In the genomic region with DNA sequence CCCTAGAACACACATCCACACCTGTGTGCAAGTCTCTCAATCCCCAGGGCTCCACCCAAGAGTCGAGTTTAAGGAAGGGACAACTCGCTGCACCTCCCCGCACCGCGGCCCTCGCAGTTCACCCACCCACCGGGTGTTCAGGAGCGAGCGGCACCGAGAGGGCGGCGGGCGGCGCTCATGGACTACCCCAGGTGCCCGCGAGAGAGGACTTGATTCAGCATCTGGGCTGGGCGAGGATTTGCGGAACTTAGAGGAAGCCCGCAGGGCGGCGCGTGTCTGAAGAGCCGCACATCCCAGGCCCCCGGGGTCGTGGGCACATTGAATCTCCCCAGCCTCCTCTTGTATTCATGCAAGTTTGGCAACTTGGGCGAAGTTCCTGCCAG, we compare ENCODE assay signal across 8 mouse cellular contexts. TPM values are rescaled to one million over a fixed set of nuclear protein-coding genes. Genes with fewer than 3 reads are reported as not detected.
DNase-seq lines count a peak whose midpoint lies in the region; ATAC-seq and TF ChIP-seq lines count a peak whose summit lies in the region.

No protein-coding gene starts in this region.

- H3K9ac ChIP-seq in embryonic facial prominence, embryonic 13.5 days, result peak overlapping the region; percentile 84
- peak overlapping the region; percentile 92 for H3K9ac ChIP-seq in heart, embryonic 15.5 days
- peak overlapping the region; percentile 94 for H3K9ac ChIP-seq in lung, postnatal 0 days (replicated peaks; ENCODE audit: low read depth)

- no peaks in the 10 kb centered on the region for H3K9me3 ChIP-seq in embryonic facial prominence, embryonic 13.5 days
- H3K9me3 ChIP-seq in heart, embryonic 15.5 days (replicated peaks), result no peaks in the 10 kb centered on the region
- no peaks in the 10 kb centered on the region for H3K9me3 ChIP-seq in lung, postnatal 0 days (ENCODE audit: low read length)

- TF ChIP-seq EP300 in lung, postnatal 0 days (IDR thresholded peaks at IDR 0.05), result no peak

- DNase-seq in 416B (ENCODE audit: low read depth), result peak; percentile 79
- DNase-seq in NIH3T3 (ENCODE audit: low read depth), result peak; percentile 87
- peak; percentile 82 for DNase-seq in kidney, postnatal 14 days
- DNase-seq in lung, postnatal 0 days (ENCODE audit: low spot score), result peak; percentile 82
- DNase-seq in ovary, adult 18-20 months (ENCODE audit: low spot score), result peak; percentile 23
- DNase-seq in thymus, postnatal 14 days, result peak; percentile 81

- TF ChIP-seq CTCF in lung, postnatal 0 days (IDR thresholded peaks at IDR 0.05), result peak; percentile 57

- no peaks in the 10 kb centered on the region for H3K27me3 ChIP-seq in embryonic facial prominence, embryonic 13.5 days
- no peaks in the 10 kb centered on the region for H3K27me3 ChIP-seq in heart, embryonic 15.5 days
- H3K27me3 ChIP-seq in lung, postnatal 0 days (replicated peaks; ENCODE audit: insufficient read depth, low read length), result no peaks in the 10 kb centered on the region

- H3K4me3 ChIP-seq in embryonic facial prominence, embryonic 13.5 days, result peak overlapping the region; percentile 89
- peak overlapping the region; percentile 86 for H3K4me3 ChIP-seq in heart, embryonic 15.5 days
- peak overlapping the region; percentile 94 for H3K4me3 ChIP-seq in lung, postnatal 0 days (ENCODE audit: low read depth, low read length)

- H3K27ac ChIP-seq in embryonic facial prominence, embryonic 13.5 days, result peak overlapping the region; percentile 94
- peak overlapping the region; percentile 93 for H3K27ac ChIP-seq in heart, embryonic 15.5 days
- peak overlapping the region; percentile 99 for H3K27ac ChIP-seq in lung, postnatal 0 days (ENCODE audit: low read length)

- peak overlapping the region; percentile 92 for H3K4me2 ChIP-seq in embryonic facial prominence, embryonic 13.5 days
- peak overlapping the region; percentile 74 for H3K4me2 ChIP-seq in heart, embryonic 15.5 days
- peak overlapping the region; percentile 95 for H3K4me2 ChIP-seq in lung, postnatal 0 days (replicated peaks; ENCODE audit: low read depth, low read length)

- peak; percentile 62 for ATAC-seq in embryonic facial prominence, embryonic 13.5 days (ENCODE audit: insufficient number of reproducible peaks, insufficient read depth, low FRiP score, low TSS enrichment, low read depth)
- peak; percentile 67 for ATAC-seq in heart, embryonic 15.5 days (replicated peaks; ENCODE audit: insufficient number of reproducible peaks, insufficient read depth, low FRiP score, low read depth)
- ATAC-seq in lung, postnatal 0 days, result peak; percentile 43

- peaks cover 54% of the 10 kb centered on the region for H3K4me1 ChIP-seq in embryonic facial prominence, embryonic 13.5 days
- peaks cover 41% of the 10 kb centered on the region for H3K4me1 ChIP-seq in heart, embryonic 15.5 days (replicated peaks)
- peaks cover 18% of the 10 kb centered on the region; the same call in 1 of the 2 replicates for H3K4me1 ChIP-seq in lung, postnatal 0 days (ENCODE audit: insufficient read depth, low read depth, low read length)

- no peaks in the 10 kb centered on the region for H3K36me3 ChIP-seq in embryonic facial prominence, embryonic 13.5 days
- H3K36me3 ChIP-seq in heart, embryonic 15.5 days, result no peaks in the 10 kb centered on the region
- H3K36me3 ChIP-seq in lung, postnatal 0 days (ENCODE audit: insufficient read depth, low read length), result no peaks in the 10 kb centered on the region

- WGBS in embryonic facial prominence, embryonic 13.5 days, result under 1% methylated on average over 26 of the region's 26 CpGs
- WGBS in heart, embryonic 15.5 days, result 0% methylated on average over 26 of the region's 26 CpGs
- 5% methylated on average over 26 of the region's 26 CpGs for WGBS in lung, postnatal 0 days

RNA-seq across cellular contexts. Expression of a gene that starts 1.1 kb away (rescaled TPM):
- polyA plus RNA-seq in embryonic facial prominence, embryonic 13.5 days (2015; fragmentation: Nextera tagmentation; extraction: Ambion mirVana), result 8.1 and 9.8 TPM in 2 replicates
- 5.0 and 5.4 TPM in 2 replicates for polyA plus RNA-seq in heart, embryonic 15.5 days (2015; fragmentation: Nextera tagmentation; extraction: Ambion mirVana)
- 8.7 and 8.8 TPM in 2 replicates for polyA plus RNA-seq in lung, postnatal 0 days (2015; fragmentation: Nextera tagmentation; extraction: Ambion mirVana)

Comparison
In these comparisons a context has a peak if more than half of its experiments do, and no peak if none do; other contexts are left out.
1. Peak in every context shown above with its lines: DNase-seq, ATAC-seq, H3K4me3 ChIP-seq and H3K27ac ChIP-seq.
2. DNase-seq: peak in every context shown above with its lines; median percentile 87 in NIH3T3; 82 in kidney, postnatal 14 days; 82 in lung, postnatal 0 days; 81 in thymus, postnatal 14 days; 79 in 416B; 23 in ovary, adult 18-20 months.